Mouse (Mus musculus) gastrocnemius, postnatal 25 days (tissue): ENCODE measurements around the gene Pramel1. TPM values are rescaled to one million over a fixed set of nuclear protein-coding genes. Genes with fewer than 3 reads are reported as not detected.
A peak's percentile ranks its signal among the peaks of the same experiment; 100 is the strongest.
"Not testable (repeated sequence)": the region's sequence is repeated elsewhere in the genome, so short reads cannot be mapped to it uniquely, and the experiment has no call there.

Experiments
- DNase-seq: peaks from one replicate; pipeline ENCODE4 v3.0.0; 2022
- long read RNA-seq, 2 experiments: library from polyadenylated mRNA; stranded (forward); transcript quantifications; one replicate each; pipeline ENCODE4 v2.0.0; 2021
- total RNA-seq, 2 experiments: library from RNA; stranded (reverse); gene quantifications; 1 replicate in 1 of 2; 2 replicates in 1 of 2; pipeline ENCODE4 v1.2.3; 2021

Gene Pramel1
- total RNA-seq = not detected
- long read RNA-seq, experiment 1 = 0 reads
- long read RNA-seq, experiment 2 = 0 reads

- no peak for DNase-seq
These were observed at the start of gene Pramel1 for GRCm38 (mm10) chr4:143394181-143394580. TSS of gene Pramel1 (plus strand) at chr4:143394428.

- not testable (repeated sequence) for DNase-seq
These were observed 48.7 kb upstream of the Pramel1 start for GRCm38 (mm10) chr4:143345491-143345890.

GRCm38 (mm10) chr4:143348678-143349077 is 45.5 kb upstream of the Pramel1 start:
- peak; percentile 77 for DNase-seq

GRCm38 (mm10) chr4:143349484-143349906 is 44.7 kb upstream of the Pramel1 start, which contains the start of gene Lrrc38:
TSS of gene Lrrc38 (plus strand) at chr4:143349757.
- peak; percentile 81 for DNase-seq

- DNase-seq = peak; percentile 31
These were observed 43.9 kb upstream of the Pramel1 start for GRCm38 (mm10) chr4:143350047-143351015.

- peak; percentile 38 for DNase-seq
These were observed 41.9 kb upstream of the Pramel1 start for GRCm38 (mm10) chr4:143352301-143352700.

GRCm38 (mm10) chr4:143361520-143361919 is 32.7 kb upstream of the Pramel1 start:
- peak; percentile 44 for DNase-seq

- DNase-seq = no peak
These were observed 27.7 kb upstream of the Pramel1 start for GRCm38 (mm10) chr4:143366415-143367041.

GRCm38 (mm10) chr4:143379480-143379879 is 14.7 kb upstream of the Pramel1 start:
- DNase-seq = no peak

GRCm38 (mm10) chr4:143379931-143380715 is 14.1 kb upstream of the Pramel1 start:
- DNase-seq = no peak

- DNase-seq = no peak
These were observed 13.6 kb upstream of the Pramel1 start for GRCm38 (mm10) chr4:143380716-143381004.

- DNase-seq = no peak
These were observed 12.1 kb upstream of the Pramel1 start for GRCm38 (mm10) chr4:143382163-143382562.

GRCm38 (mm10) chr4:143383646-143384045 is 10.6 kb upstream of the Pramel1 start:
- no peak for DNase-seq

- DNase-seq = peak; percentile 14
These were observed 5.1 kb upstream of the Pramel1 start for GRCm38 (mm10) chr4:143388955-143389702.

- no peak for DNase-seq
These were observed 17.5 kb downstream of the Pramel1 start for GRCm38 (mm10) chr4:143411566-143412218.

GRCm38 (mm10) chr4:143412219-143413092 is 18.2 kb downstream of the Pramel1 start, which contains the start of gene Pramef8:
TSS of gene Pramef8 (plus strand) at chr4:143412426.
- peak; percentile 88 for DNase-seq

GRCm38 (mm10) chr4:143413621-143414020 is 19.4 kb downstream of the Pramel1 start:
- no peak for DNase-seq

GRCm38 (mm10) chr4:143414121-143414520 is 19.9 kb downstream of the Pramel1 start:
- DNase-seq = no peak

- DNase-seq = not testable (repeated sequence)
These were observed 32.5 kb downstream of the Pramel1 start for GRCm38 (mm10) chr4:143426770-143427169.
